Mouse (Mus musculus): Measurements from ENCODE around the gene Pdik1l.

DNA sequence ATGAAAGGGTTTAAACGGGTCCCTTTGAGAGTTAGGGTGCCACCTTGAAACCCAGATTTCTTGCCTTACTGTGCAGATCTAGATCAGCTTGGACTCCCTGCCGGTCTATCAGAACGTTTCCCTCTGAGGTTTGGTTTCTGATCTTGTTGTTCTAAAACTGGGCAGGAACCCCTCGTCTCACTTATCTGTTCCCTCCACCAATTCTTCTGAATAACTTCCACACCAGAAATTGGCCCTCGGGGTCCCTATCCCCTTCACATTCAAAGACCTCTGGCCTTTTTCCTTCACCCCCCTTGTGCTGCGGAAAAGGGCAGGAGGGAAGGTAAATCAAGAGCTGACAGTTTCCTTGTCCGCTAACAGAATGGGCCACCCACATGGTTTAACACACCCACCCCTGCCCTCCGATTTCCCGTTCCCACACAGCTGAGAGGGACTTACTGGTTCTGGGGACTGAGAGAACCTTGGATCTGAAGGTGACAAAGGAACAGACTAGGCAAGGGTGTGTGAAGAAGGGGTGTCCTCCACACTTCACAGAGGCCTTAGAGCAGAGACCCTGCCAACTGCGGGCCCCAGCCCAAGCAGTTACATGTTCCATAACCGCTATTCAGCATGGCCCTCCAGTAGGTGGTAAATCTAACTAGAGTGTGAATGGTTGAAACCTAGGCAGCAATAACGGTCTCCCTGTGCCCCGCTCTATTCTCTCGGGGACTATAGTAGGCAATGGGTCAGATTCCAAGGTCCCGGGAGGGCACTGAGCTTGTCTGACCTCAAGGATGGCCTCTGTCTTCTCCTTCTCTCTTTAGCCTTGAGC lies 34.6 kb downstream of the Pdik1l start:
- TF ChIP-seq CTCF (IDR thresholded peaks at IDR 0.05; ENCODE audit: low read depth) (no peak), EP300 (IDR thresholded peaks at IDR 0.05; ENCODE audit: low read depth) (no peak)

Measured in heart, postnatal 0 days (tissue).